Mouse (Mus musculus) E14TG2a.4 (cell line): Measurements from ENCODE around the gene Dnaic2.

Source experiments
- CTCF ChIP-seq: conservative IDR thresholded peaks from 2 replicates; pipeline ENCODE4 v1.5.1; 2014; ENCODE audit warnings: low read length
- NANOG ChIP-seq: IDR thresholded peaks from 2 replicates; pipeline ENCODE4 v1.6.1; 2014; ENCODE audit warnings: borderline replicate concordance, low read length, mixed read lengths
- POU5F1 ChIP-seq: IDR thresholded peaks from 2 replicates; pipeline ENCODE4 v1.6.1; 2014; ENCODE audit warnings: low read length, borderline replicate concordance

DNA sequence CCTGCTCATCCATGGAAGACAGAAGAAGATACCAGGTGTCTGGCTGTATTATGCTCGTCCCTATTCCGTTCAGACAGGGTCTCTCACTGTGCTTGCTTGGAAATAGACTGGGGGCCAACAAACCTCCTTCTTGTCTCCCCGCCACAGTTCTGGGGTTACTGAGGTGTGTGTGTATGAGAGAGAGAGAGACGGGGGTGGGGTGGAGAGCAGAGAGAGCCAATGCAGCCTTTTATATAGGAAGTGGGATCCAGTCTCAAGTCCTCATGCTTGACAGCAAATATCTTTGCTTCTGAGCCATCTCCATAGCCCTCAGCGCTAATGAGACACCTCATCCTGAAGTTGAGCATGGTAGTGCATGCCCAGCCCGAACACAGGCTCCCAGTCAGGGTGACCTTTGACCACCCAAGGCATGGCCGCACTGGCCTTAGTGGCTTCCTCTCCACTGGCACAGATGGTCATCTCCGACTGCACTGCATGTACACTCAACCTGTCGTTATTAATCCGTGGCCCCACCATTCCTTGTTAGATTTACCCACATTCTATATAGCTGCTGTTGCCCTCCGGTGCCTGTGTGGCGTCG, 44.8 kb upstream of the Dnaic2 start:
- TF ChIP-seq CTCF (no peak), NANOG (no peak), POU5F1 (no peak)
